Mouse (Mus musculus) cerebellum, postnatal 4 days (tissue): ENCODE results near the gene St6galnac3.

Experiments used
- DNase-seq, 2 experiments: peaks; one replicate each; pipeline ENCODE4 v3.0.0; 2022; ENCODE audit warnings: low spot score in 2 of 2, mixed read lengths in 1 of 2

St6galnac3 gene

GRCm38 (mm10) chr3:153733364-153734159 is 8.6 kb upstream of the St6galnac3 start:
- DNase-seq: no peak

DNA sequence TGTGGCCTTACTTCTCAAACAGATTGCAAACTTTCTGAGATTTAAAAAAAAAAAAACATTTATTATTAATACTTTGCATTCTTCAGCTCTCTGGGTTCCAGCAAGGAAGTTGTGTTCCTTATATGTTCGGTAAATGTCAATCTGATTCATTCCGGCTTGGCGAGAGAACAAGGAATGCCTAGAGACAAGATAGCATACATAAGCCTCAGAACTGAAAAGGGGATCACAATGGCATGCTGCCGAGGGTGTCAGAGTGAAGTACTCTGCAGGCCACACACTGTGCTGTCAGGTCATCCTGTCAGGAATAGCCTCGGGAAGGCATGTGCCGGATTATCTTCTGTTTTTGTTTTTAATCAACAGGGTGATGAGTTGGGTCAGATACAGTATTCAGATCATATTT is 7.8 kb upstream of the St6galnac3 start:
- no peak for DNase-seq

DNA sequence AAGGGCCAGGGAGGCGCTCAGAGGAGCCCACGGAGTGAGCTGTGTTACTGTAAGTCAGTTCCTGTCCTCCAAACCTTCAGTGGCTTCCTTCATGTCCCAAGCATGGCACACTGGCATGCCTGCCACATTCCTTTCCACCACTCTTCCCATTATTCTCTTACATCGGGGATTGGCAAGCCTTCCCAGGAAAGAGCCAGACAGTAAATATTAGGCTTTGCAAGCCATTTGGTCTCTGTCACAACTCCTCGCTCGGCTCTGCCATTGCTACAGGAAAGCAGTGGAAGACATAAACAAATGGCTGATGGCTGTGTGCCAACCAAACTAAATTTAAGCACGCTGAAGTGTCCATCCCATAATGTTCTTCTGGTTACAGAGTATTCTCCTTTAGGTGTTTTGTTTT is 7.1 kb upstream of the St6galnac3 start:
- DNase-seq: no peak

DNA sequence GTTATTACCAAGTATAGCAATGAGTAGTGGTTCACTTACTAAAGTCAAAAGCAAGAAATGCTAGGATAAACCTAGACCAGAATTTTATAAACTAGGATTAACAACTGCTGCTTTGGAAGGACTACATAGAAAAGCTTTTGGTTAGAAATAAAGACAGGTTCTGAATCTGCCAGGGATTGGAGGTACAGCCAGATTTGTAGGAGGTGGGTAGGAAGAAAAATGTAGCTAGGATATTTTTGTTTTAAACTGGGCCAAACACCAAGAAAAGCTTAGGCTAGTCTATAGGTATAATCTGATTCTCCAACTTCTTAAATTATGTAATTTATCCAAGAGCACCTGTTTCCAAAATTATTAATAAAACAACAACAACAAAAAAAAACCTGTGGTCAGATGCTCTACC is 3.6 kb upstream of the St6galnac3 start:
- DNase-seq: no peak

DNA sequence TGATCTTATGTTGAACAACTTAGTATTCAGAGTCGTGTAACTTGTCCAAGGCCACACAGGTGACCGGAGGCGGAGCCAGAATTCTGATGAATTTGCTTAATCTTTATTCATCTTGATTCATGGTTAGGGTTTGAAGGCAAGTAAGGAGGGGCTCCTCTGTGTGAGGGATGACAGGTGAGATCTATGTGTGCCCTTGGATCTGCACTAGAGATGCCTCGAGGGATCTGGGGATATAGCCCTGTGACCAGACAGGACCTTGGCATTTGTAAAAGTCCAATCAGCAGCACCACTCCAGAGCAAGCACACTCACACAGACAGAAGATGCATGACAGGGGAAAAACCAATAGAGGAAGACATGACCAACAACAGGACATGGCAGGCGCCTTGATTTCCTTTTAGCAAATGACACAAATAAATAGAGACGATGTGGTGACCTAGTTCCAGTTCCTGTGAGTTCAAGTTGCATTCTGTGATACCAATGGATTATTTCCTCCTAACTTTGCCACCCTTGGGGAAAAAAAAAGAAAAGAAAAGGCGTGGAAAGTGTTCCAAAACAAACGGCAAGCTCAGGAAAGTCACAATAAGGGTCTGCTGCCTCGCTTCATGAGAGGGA is 1.4 kb downstream of the St6galnac3 start:
- no peak for DNase-seq

GRCm38 (mm10) chr3:153721525-153721924 is 3.4 kb downstream of the St6galnac3 start:
- DNase-seq: no peak

DNA sequence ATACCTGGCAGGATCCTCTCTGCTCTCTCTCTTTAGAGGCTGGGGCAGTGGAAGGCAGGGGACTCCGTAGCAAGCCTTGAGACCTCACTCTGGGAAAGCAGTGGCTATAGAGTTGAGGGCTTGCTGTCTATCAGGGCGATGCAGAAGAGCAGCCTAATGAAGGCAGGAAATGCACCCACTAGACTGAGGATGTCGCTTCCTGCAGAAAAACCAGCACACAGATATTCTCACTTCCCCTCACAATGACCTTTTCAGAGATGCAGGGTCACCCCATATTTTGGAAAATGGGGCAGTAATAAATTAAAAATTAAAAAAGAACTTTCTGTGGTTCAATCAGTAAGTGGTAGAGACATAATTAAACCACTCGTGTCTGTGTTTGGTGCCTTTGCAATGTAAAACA is 4.1 kb downstream of the St6galnac3 start:
- DNase-seq: no peak

GRCm38 (mm10) chr3:153720296-153720695 is 4.7 kb downstream of the St6galnac3 start:
- no peak for DNase-seq

- DNase-seq: no peak
Measured at GRCm38 (mm10) chr3:153719256-153719970, 5.6 kb downstream of the St6galnac3 start.

- DNase-seq: no peak
Measured at GRCm38 (mm10) chr3:153718724-153719123, 6.2 kb downstream of the St6galnac3 start.

DNA sequence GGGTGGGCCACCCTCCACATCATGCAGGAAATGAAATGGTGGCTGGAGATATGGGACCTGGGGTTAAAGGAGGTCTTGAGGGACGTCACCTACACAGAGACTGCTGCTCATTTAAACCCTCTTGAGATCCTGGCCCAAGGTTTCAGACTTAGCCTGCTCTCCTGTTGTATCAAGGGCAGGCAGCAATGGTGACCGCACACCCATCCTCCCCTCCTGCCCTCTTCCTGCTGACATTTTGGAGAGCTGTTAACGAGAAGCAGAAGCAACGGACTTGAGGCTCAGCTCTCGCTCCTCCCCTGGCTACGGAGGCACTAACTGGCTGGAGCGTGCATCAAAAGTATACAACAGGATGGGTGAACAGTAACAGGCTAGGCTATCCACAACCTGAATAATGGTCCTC is 7.2 kb downstream of the St6galnac3 start:
- DNase-seq: no peak

GRCm38 (mm10) chr3:153715646-153716045 is 9.3 kb downstream of the St6galnac3 start:
- no peak for DNase-seq

DNA sequence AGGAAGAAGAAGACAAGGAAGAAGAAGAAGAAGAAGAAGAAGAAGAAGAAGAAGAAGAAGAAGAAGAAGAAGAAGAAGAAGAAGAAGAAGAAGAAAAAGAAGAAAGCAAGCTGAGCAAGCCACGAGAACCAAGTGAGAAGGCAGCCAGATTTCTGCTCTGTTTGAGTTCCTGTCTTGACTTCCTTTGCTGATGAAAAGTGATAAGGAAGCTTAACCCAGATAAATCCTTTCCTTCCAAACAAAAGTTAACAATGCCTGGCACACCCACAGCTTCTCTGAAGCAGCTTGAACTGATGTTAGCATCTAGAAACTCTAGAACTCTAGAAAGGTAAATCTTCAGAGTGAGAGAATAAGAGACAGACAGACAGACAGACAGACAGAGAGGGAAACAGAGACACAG is 14.4 kb downstream of the St6galnac3 start:
- no peak for DNase-seq

- no peak for DNase-seq
Measured at GRCm38 (mm10) chr3:153707687-153708086, 17.3 kb downstream of the St6galnac3 start.

- no peak for DNase-seq
Measured at GRCm38 (mm10) chr3:153706901-153707300, 18.1 kb downstream of the St6galnac3 start.

- no peak for DNase-seq
Measured at GRCm38 (mm10) chr3:153701752-153702740, 22.9 kb downstream of the St6galnac3 start.

DNA sequence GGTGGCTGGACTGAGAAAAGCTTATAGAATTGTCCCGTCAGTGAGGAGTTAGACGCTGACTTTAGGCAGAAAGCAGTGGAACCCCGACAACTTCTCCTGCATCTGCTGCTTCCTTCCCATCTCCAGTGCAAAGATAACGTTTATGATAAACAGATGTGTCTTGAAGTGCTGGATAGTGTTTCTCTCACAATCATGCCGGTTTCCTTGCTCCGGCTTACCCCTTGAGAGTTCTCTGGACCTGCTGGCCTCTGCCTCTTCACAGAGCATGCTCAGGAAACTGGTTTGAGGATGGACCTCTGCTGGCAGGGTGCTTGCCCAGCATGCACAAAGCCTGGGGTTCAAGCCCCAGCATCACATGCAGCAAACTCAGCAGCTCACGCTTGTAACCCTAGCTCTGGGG is 23.8 kb downstream of the St6galnac3 start:
- DNase-seq: no peak

DNA sequence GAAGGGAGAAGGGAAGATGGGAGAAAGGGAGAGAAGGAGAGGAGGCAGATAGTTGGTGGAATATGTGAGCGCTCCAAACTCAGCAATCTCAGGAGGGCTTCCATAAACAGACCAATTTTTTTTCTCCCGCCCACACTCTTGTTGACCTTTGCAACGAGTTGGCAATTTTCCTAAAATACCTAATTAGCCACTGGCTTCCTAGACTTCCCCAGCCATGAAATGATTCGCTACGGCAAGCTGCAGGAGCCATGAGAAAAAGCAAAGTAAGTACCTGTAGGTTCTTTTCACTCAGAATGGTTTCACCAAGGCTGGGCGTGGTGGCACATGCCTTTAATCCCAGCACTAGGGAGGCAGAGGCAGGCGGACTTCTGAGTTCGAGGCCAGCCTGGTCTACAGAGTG is 25.9 kb downstream of the St6galnac3 start:
- no peak for DNase-seq

DNA sequence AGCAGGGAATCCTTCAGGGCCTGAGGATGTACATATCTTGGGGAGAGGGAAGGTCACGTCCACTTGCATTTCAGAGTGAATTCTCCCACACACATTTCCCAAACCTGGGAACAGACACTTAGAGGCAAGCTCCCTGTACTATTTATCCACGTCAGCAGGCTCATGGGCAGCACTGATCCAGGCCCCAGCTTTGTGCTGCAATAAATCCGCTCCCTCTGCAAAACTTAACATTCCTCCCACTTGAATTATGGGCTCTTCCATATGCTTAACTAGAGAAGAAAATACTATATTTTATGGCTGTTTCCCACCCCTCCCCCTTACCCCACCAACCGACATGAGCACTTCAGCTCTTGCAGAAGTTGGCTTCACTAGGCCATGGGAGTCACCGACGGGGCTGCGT is 32.0 kb downstream of the St6galnac3 start:
- no peak for DNase-seq

GRCm38 (mm10) chr3:153692206-153692813 is 32.7 kb downstream of the St6galnac3 start:
- no peak for DNase-seq

DNA sequence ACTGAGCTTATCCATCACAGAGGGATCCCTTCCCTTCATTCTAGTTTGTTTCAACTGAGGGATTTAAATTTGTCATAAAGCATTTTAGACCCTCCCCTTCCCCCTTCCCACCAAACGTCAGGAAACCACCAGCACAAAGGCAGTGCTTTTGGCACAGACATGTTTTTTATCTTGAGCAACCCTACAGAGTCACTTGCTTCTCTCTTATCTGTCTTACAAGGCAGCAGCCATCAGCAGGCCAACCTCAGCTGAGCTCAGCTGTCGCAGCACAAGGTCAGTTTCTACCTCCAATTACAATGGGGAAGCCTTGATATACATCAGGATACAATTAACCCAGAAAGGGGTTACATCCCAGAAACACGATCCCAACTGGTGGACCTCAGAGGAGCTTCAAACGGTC is 33.4 kb downstream of the St6galnac3 start:
- no peak for DNase-seq
